In the genomic region with DNA sequence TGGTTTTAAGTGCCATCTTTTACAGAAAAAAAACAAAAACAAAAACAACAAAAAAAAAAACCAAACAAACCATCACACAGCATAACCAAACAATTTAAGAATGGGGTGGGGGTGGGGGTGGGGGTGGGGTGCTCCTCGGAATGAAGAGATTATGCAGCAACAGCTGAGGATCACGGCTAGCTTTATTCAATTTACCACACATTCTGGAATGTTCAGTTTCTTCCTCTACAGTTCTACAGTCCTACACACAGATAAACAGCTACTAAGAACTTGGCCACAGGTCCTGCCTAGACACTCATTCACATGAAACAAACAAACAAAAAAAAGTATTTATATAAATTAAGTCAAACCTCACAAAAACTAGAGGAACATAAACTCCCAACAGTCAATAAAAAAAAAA, we compare ENCODE assay signal across 24 mouse cellular contexts. TPM values are rescaled to one million over a fixed set of nuclear protein-coding genes. Genes with fewer than 3 reads are reported as not detected.
DNase-seq lines count a peak whose midpoint lies in the region; ATAC-seq and TF ChIP-seq lines count a peak whose summit lies in the region.
"Had no signal": no experiment of that assay in that cellular context is flagged by ENCODE, and none has a peak within 500 bp of the region (broad histone marks: within the 10 kb centered on the region; RNA-seq: fewer than 3 reads in every experiment).

No protein-coding gene starts in this region.

- no peak overlapping the region for H3K27ac ChIP-seq in CH12.LX (ENCODE audit: insufficient read depth, low read depth)
- H3K27ac ChIP-seq in hindbrain, embryonic 12.5 days: peak overlapping the region; percentile 52; the same call in 1 of the 2 replicates
- no peak overlapping the region; the same call in 1 of the 2 replicates for H3K27ac ChIP-seq in midbrain, embryonic 12.5 days (replicated peaks)
- H3K27ac ChIP-seq: embryonic facial prominence, embryonic 12.5 days; heart, embryonic 10.5 days; layer of hippocampus, adult 2 months had no signal

- dilution Hi-C loops in CH12.LX (cut with MboI; ENCODE audit: extremely low pct_ligation_motif_present, extremely low pct_unique_long_range_greater_than_20kb, low sequenced_read_pairs): no loop called here

- peaks cover 46% of the 10 kb centered on the region for H3K79me2 ChIP-seq in CH12.LX (replicated peaks; ENCODE audit: control insufficient read depth, extremely low read depth, insufficient read depth, poor library complexity, severe bottlenecking)

- peaks cover 15 to 61% of the 10 kb centered on the region in 2 experiments for H3K4me1 ChIP-seq in CH12.LX (ENCODE audit: control insufficient read depth in 1 of 2, insufficient read depth in 2 of 2)
- peaks cover 48% of the 10 kb centered on the region for H3K4me1 ChIP-seq in hindbrain, embryonic 12.5 days
- peaks cover 60% of the 10 kb centered on the region for H3K4me1 ChIP-seq in midbrain, embryonic 12.5 days

- no peak for TF ChIP-seq RAD21 in CH12.LX (IDR thresholded peaks at IDR 0.05; ENCODE audit: low read depth, low read length)

- peak; percentile 4 for DNase-seq in heart, adult 11 months
- DNase-seq in heart, adult 18-20 months: no peak
- DNase-seq in CH12.LX (ENCODE audit: extremely low read depth): no peak
- DNase-seq in testis, postnatal 10 days (ENCODE audit: low spot score): no peak
- no peak for DNase-seq in urinary bladder, postnatal 10 days (ENCODE audit: low spot score)
- no peak for DNase-seq in heart, adult 8-10 months (ENCODE audit: low spot score)
- DNase-seq: cerebellum, adult 11-12 months; cerebellum, postnatal 10 days; gastrocnemius, postnatal 25 days; heart, postnatal 4 days; kidney, adult 9 months; kidney, postnatal 14 days; lung, adult 18-20 months; lung, postnatal 10 days; thymus, adult 2 months had no signal

- in situ Hi-C loops in CH12.LX (cut with MboI; ENCODE audit: low pct_ligation_motif_present, low pct_unique_long_range_greater_than_20kb, low sequenced_read_pairs): loop anchor here (10.0 kb wide), 2 partner anchors 54 to 224 kb away; no protein-coding TSS in a partner anchor

- H3K9me3 ChIP-seq in CH12.LX (replicated peaks; ENCODE audit: low read length): no peaks in the 10 kb centered on the region
- H3K9me3 ChIP-seq in hindbrain, embryonic 12.5 days (replicated peaks): no peaks in the 10 kb centered on the region
- H3K9me3 ChIP-seq in midbrain, embryonic 12.5 days: no peaks in the 10 kb centered on the region
- H3K9me3 ChIP-seq: embryonic facial prominence, embryonic 12.5 days; heart, embryonic 10.5 days had no signal

- no peaks in the 10 kb centered on the region for H3K27me3 ChIP-seq in CH12.LX (replicated peaks)
- H3K27me3 ChIP-seq in hindbrain, embryonic 12.5 days: no peaks in the 10 kb centered on the region
- no peaks in the 10 kb centered on the region for H3K27me3 ChIP-seq in midbrain, embryonic 12.5 days

- TF ChIP-seq CTCF in CH12.LX (conservative IDR thresholded peaks at IDR 0.05 in 1 of 2, IDR thresholded peaks at IDR 0.05 in 1 of 2; ENCODE audit: low read depth in 2 of 2, low read length in 2 of 2): no peak

- peak overlapping the region; percentile 15; the same call in 1 of the 2 replicates for H3K9ac ChIP-seq in CH12.LX (ENCODE audit: insufficient read depth, low read depth)
- peak overlapping the region; percentile 38; the same call in 1 of the 2 replicates for H3K9ac ChIP-seq in hindbrain, embryonic 12.5 days
- no peak overlapping the region for H3K9ac ChIP-seq in midbrain, embryonic 12.5 days (replicated peaks)
- H3K9ac ChIP-seq: embryonic facial prominence, embryonic 12.5 days had no signal

- no peak for TF ChIP-seq POLR2A in CH12.LX (IDR thresholded peaks at IDR 0.05; ENCODE audit: low read depth, low read length)

- ATAC-seq in hindbrain, embryonic 12.5 days (ENCODE audit: low FRiP score): no peak
- ATAC-seq in midbrain, embryonic 12.5 days (ENCODE audit: low FRiP score, low read depth): no peak
- ATAC-seq: forebrain, embryonic 14.5 days; intestine, embryonic 16.5 days; Patski had no signal

- no peak for TF ChIP-seq EP300 in CH12.LX (IDR thresholded peaks at IDR 0.05; ENCODE audit: low read length)

- WGBS in hindbrain, embryonic 12.5 days: 23% methylated on average over 2 of the region's 2 CpGs
- 11% methylated on average over 2 of the region's 2 CpGs for WGBS in midbrain, embryonic 12.5 days

- H3K4me3 ChIP-seq in CH12.LX (replicated peaks in 1 of 3; ENCODE audit: low read depth in 2 of 3, low read length in 2 of 3, poor library complexity in 1 of 3): peak overlapping the region in 1 of 3 experiments; percentile 85
- peak overlapping the region; percentile 17; the same call in 1 of the 2 replicates for H3K4me3 ChIP-seq in hindbrain, embryonic 12.5 days
- no peak overlapping the region for H3K4me3 ChIP-seq in midbrain, embryonic 12.5 days
- H3K4me3 ChIP-seq: embryonic facial prominence, embryonic 12.5 days; heart, embryonic 10.5 days; layer of hippocampus, adult 2 months had no signal

- H3K4me2 ChIP-seq in CH12.LX (ENCODE audit: insufficient read depth, low read depth, poor library complexity, severe bottlenecking): peak overlapping the region; percentile 38; the same call in 1 of the 2 replicates
- H3K4me2 ChIP-seq in hindbrain, embryonic 12.5 days (replicated peaks): peak overlapping the region; percentile 72
- H3K4me2 ChIP-seq in midbrain, embryonic 12.5 days (replicated peaks): peak overlapping the region; percentile 74
- H3K4me2 ChIP-seq: embryonic facial prominence, embryonic 12.5 days had no signal

- H3K36me3 ChIP-seq in CH12.LX (replicated peaks in 1 of 2; ENCODE audit: control insufficient read depth in 1 of 2, insufficient read depth in 1 of 2, low read length in 1 of 2): peaks cover 21 to 26% of the 10 kb centered on the region in 2 experiments
- H3K36me3 ChIP-seq in hindbrain, embryonic 12.5 days: peaks cover 7% of the 10 kb centered on the region; the same call in 1 of the 2 replicates
- H3K36me3 ChIP-seq in midbrain, embryonic 12.5 days: peaks cover 11% of the 10 kb centered on the region
- H3K36me3 ChIP-seq: embryonic facial prominence, embryonic 12.5 days; G1E had no signal

TF ChIP-seq in CH12.LX, 34 proteins besides CTCF, POLR2A, EP300 and RAD21:
- peak; percentile 91; the same call in 1 of the 2 replicates for TF ChIP-seq CHD1 (IDR thresholded peaks at IDR 0.05; ENCODE audit: low read depth, low read length)
- TF ChIP-seq E2F4 (IDR thresholded peaks at IDR 0.05; ENCODE audit: insufficient replicate concordance, low read depth, low read length): no peak

RNA-seq across cellular contexts. Expression of gene Cxcr4, which starts 3.8 kb away (rescaled TPM):
- total RNA-seq in heart, adult 18-20 months (2021): 10 to 100 TPM in 1 of 2 experiments, 1 to 10 TPM in 1; 8.9 to 14.7 TPM
- total RNA-seq in CH12.LX (2012; rRNA removed) (156 and 169 TPM in 2 replicates), CH12.LX (2014; rRNA removed) (86.6 and 102 TPM in 2 replicates)
- 80.3 and 80.6 TPM in 2 replicates for polyA plus RNA-seq in CH12.LX (2012; ENCODE audit: insufficient read length, low read depth)
- 17.8 and 18.2 TPM in 2 replicates for polyA plus RNA-seq in hindbrain, embryonic 12.5 days (2016; fragmentation: Nextera tagmentation; extraction: Ambion mirVana)
- polyA plus RNA-seq in midbrain, embryonic 12.5 days (2016; fragmentation: Nextera tagmentation; extraction: Ambion mirVana): 18.9 and 19.4 TPM in 2 replicates
- total RNA-seq in heart, adult 8-10 months (2022): 1 to 10 TPM; 5.0 to 8.6 (median 6.9) TPM
- polyA plus RNA-seq: G1E had no signal

Comparison
In these comparisons a context has a peak if more than half of its experiments do, and no peak if none do; other contexts are left out.
1. RNA of gene Cxcr4, which starts 3.8 kb away (total RNA-seq): 86.6 to 169 TPM in CH12.LX; 8.9 to 14.7 TPM in heart, adult 18-20 months and 5.0 to 8.6 TPM in heart, adult 8-10 months; every median in the first group is over 4 times any median in the second.
2. Peak in every context shown above with its lines, with median percentiles within 50 percentile points of each other: H3K4me2 ChIP-seq.